Mouse (Mus musculus): ENCODE data around the gene Pld5. TPM values are rescaled to one million over a fixed set of nuclear protein-coding genes. Genes with fewer than 3 reads are reported as not detected.

Gene Pld5
- polyA plus RNA-seq, 1 experiment from 2014 or later = 0.49 TPM

DNA sequence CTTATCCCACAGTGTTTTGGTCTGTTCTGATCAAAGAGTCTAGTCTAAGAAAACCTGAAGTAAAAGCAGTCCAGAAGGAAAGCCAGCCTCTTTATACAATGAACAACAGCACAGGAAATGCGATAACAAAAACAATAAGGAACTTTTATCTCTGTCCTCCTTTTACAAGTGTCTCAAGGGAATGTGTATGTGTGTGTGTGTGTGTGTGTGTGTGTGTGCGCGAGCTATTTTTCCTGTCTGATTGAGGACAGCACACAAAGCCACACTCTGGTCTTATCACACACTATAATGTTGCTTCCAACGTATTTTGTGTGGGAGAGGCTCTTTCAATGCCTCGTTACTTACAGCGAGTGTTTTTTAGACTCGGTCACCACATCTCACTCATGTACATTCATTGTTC lies 196.7 kb downstream of the Pld5 start:
- H3K27me3 ChIP-seq = no peaks in the 10 kb centered on the region
- H3K9ac ChIP-seq = no peak overlapping the region
- no peak for ATAC-seq (ENCODE audit: insufficient number of reproducible peaks, insufficient read depth, low FRiP score, low TSS enrichment, low read depth)
- peaks cover 9% of the 10 kb centered on the region for H3K4me1 ChIP-seq
- no peak overlapping the region for H3K27ac ChIP-seq
- H3K4me2 ChIP-seq = no peak overlapping the region
- 88% methylated on average over 7 of the region's 7 CpGs for WGBS
- H3K36me3 ChIP-seq = no peaks in the 10 kb centered on the region
- no peaks in the 10 kb centered on the region for H3K9me3 ChIP-seq
- H3K4me3 ChIP-seq = no peak overlapping the region

DNA sequence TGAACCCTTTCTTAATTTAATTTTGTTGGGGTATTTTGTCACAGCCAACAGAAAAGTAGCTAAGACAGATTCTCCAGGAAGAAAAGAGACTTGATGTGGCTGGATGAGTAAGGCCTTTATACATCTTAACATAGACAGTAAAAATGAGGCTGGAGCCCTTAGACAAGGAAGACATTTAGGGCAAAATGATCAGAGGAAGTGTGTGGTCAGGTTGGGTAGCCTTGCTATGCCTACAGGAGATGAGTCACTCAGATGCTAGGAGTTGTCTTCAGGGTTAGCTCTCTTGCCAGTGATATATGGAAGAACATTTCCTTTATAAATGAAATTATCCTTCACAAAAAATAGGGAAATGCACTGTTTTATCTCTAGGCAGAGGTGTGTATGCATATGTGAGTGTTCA lies 198.3 kb downstream of the Pld5 start:
- Histone ChIP-seq H3K4me1 (0 out of 2 replicates have a peak, but pooled peaks cover 1% of the 10 kb centered on the region), H3K36me3 (no peaks in the 10 kb centered on the region), H3K27ac (no peak overlapping the region), H3K9ac (no peak overlapping the region), H3K4me3 (no peak overlapping the region), H3K4me2 (no peak overlapping the region), H3K9me3 (no peaks in the 10 kb centered on the region), H3K27me3 (no peaks in the 10 kb centered on the region)
- no peak for ATAC-seq (ENCODE audit: insufficient number of reproducible peaks, insufficient read depth, low FRiP score, low TSS enrichment, low read depth)

DNA sequence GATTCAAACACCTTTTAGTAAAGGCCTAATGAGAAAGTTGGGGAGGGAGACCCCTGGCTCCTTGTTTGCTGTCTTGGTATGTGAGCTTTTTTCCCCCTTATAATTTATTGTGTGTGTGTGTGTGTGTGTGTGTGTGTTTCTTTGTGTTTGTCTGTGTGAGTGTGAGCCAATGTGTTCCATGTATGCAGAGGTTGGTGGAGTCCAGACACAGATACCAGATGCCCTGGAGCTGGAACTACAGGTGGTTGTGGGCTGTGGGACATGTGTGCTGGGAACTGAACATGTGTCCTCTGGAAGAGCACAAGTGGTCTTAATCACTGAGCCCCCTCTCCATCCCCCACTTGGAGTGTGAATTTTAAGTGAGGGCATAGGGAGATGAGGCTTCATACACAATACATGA lies 199.3 kb downstream of the Pld5 start:
- ATAC-seq (ENCODE audit: insufficient number of reproducible peaks, insufficient read depth, low FRiP score, low TSS enrichment, low read depth) = no peak

DNA sequence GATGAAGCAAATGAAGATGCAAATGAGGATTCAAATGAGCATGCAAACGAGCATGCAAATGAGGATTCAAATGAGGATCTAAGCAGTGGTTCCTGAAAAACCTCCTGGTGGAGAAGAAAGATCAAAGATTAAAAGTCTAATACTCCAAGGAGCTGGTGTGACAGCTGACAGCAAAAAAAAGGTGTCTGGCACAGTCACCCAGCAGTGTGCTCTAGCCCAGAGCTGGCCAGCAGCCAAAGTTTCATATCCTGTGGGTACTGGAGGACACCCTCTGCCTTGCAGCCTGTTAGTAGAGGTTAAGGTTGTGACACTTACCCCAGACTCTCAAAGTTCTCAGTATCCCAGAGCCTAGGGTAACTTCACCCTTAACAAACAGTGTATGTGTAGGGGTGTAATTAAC lies 199.7 kb downstream of the Pld5 start:
- 69% methylated on average over 1 of the region's 1 CpGs for WGBS
- Histone ChIP-seq H3K4me2 (no peak overlapping the region), H3K27ac (no peak overlapping the region), H3K4me1 (no peaks in the 10 kb centered on the region), H3K27me3 (no peaks in the 10 kb centered on the region), H3K36me3 (no peaks in the 10 kb centered on the region), H3K9me3 (no peaks in the 10 kb centered on the region), H3K9ac (no peak overlapping the region), H3K4me3 (no peak overlapping the region)
- no peak for ATAC-seq (ENCODE audit: insufficient number of reproducible peaks, insufficient read depth, low FRiP score, low TSS enrichment, low read depth)

More for the DNA sequence above, 199.3 kb downstream of the Pld5 start:
- no peaks in the 10 kb centered on the region for H3K4me1 ChIP-seq
- H3K4me2 ChIP-seq = no peak overlapping the region
- H3K9me3 ChIP-seq = no peaks in the 10 kb centered on the region
- no peak overlapping the region for H3K27ac ChIP-seq
- H3K27me3 ChIP-seq = no peaks in the 10 kb centered on the region
- H3K9ac ChIP-seq = no peak overlapping the region
- no peak overlapping the region for H3K4me3 ChIP-seq
- H3K36me3 ChIP-seq = no peaks in the 10 kb centered on the region

DNA sequence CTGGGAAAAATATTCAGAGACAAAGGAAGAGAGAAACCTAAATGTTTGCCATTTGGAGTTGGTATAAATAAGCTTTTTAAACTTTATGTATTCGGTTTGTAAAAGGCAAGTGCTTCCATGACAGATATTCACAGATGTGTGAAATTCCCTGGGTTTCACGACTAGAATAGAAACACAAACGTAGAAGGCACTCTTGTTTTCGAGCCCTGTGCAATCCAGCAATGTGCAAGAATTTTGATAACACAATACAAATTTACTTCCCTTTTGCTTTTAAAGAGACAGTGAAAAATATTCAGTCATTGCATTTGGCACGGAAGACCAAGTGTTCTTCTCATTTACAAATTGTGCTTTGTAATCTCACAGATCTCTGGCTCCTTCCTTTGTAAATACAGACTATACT lies 200.6 kb downstream of the Pld5 start:
- WGBS = 61% methylated on average over 5 of the region's 5 CpGs
- Histone ChIP-seq H3K27me3 (no peaks in the 10 kb centered on the region), H3K4me2 (no peak overlapping the region), H3K36me3 (no peaks in the 10 kb centered on the region), H3K9ac (no peak overlapping the region), H3K9me3 (no peaks in the 10 kb centered on the region), H3K4me3 (no peak overlapping the region), H3K27ac (no peak overlapping the region), H3K4me1 (no peaks in the 10 kb centered on the region)
- ATAC-seq (ENCODE audit: insufficient number of reproducible peaks, insufficient read depth, low FRiP score, low TSS enrichment, low read depth) = no peak

DNA sequence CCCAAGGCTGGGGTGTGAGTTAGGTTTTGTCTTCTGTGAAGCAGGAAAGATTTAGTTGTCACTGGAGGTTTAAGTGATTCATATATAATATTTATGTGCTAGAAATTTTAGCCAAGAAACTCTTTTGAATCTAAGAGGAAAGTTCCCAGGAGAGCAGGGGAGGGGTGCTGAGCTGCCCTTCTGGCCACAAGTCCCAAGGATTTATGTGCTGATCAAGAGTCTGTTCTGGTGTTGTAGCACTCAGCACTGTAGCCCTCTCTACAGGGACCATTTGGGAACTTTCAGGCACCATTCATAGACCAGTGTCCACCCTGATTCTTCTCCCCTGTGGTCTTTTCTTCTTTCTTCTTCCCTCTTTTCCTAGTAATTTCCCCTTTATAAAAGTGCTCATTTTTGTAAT lies 209.8 kb downstream of the Pld5 start:
- no peak for ATAC-seq (ENCODE audit: insufficient number of reproducible peaks, insufficient read depth, low FRiP score, low TSS enrichment, low read depth)
- Histone ChIP-seq H3K9ac (no peak overlapping the region), H3K27ac (no peak overlapping the region)

DNA sequence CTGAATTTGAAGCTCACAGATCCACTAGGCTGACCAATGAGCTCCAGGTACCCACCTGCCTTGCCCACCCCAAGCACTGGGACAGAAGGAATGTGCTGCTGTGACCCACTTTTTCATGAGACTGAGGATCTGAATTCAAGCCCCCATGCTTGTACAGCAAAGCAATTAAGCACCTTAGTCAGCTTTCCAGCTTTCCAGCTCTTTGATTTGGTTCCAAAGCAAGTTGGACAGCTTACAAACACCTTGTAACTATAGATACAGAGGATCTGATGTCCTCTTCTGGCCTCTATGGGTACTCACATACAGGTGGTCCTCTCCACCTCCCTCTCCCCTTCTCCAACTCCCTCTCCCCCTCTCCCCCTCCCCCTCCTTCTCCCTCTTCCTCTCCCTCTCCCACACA lies 210.6 kb downstream of the Pld5 start:
- Histone ChIP-seq H3K27ac (no peak overlapping the region), H3K9ac (no peak overlapping the region), H3K4me3 (no peak overlapping the region), H3K4me2 (no peak overlapping the region), H3K27me3 (no peaks in the 10 kb centered on the region), H3K9me3 (no peaks in the 10 kb centered on the region), H3K36me3 (no peaks in the 10 kb centered on the region), H3K4me1 (no peaks in the 10 kb centered on the region)
- no peak for ATAC-seq (ENCODE audit: insufficient number of reproducible peaks, insufficient read depth, low FRiP score, low TSS enrichment, low read depth)

More for the DNA sequence above, 209.8 kb downstream of the Pld5 start:
- Histone ChIP-seq H3K4me3 (no peak overlapping the region), H3K4me1 (no peaks in the 10 kb centered on the region), H3K36me3 (no peaks in the 10 kb centered on the region), H3K27me3 (no peaks in the 10 kb centered on the region), H3K4me2 (no peak overlapping the region), H3K9me3 (no peaks in the 10 kb centered on the region)

DNA sequence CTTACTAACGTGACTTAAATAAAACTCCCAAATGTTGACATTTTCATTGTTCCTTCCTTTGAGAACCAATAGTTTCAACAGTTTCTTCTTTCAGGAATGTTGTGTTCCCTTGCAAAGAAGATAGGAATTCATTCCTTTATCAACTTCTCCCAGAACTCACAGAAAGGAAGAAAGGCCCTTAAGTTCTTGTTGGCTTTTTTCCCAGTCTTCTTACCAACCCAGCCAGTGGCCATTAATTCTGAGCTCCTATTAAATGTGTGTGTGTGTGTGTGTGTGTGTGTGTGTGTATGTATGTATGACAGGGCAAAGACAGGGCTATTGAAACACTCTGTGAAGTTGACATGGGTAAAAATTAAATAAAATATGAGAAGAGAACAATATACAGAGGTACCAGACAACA lies 221.5 kb downstream of the Pld5 start:
- no peak for ATAC-seq (ENCODE audit: insufficient number of reproducible peaks, insufficient read depth, low FRiP score, low TSS enrichment, low read depth)
- H3K4me2 ChIP-seq = no peak overlapping the region
- no peak overlapping the region for H3K9ac ChIP-seq
- H3K9me3 ChIP-seq = no peaks in the 10 kb centered on the region
- H3K27ac ChIP-seq = no peak overlapping the region
- H3K4me3 ChIP-seq = no peak overlapping the region
- 55% methylated on average over 1 of the region's 1 CpGs for WGBS
- no peaks in the 10 kb centered on the region for H3K36me3 ChIP-seq
- no peaks in the 10 kb centered on the region for H3K4me1 ChIP-seq
- H3K27me3 ChIP-seq = no peaks in the 10 kb centered on the region

DNA sequence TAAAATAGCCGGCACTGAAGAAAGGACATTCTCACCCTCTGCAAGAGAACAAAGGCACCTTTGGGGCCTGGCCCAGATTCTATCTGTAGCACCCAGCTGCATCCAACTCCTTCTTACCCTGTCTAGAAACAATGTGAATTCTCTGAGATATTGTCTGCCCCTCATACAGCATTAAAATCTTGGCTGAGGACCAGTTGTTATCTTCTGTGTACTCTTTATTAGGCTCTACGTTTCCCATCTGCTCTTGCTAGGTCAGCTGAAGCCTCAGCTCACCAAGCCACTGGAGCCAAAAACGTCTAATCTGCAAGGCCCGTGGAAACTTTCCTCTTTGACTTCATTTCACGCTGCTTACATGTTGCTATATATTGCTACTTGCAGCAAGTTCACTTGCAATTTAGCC lies 228.1 kb downstream of the Pld5 start:
- Histone ChIP-seq H3K9ac (no peak overlapping the region), H3K36me3 (no peaks in the 10 kb centered on the region), H3K27me3 (no peaks in the 10 kb centered on the region), H3K9me3 (no peaks in the 10 kb centered on the region), H3K4me3 (no peak overlapping the region), H3K4me1 (no peaks in the 10 kb centered on the region), H3K4me2 (no peak overlapping the region), H3K27ac (no peak overlapping the region)
- whole genome bisulfite sequencing = 76% methylated on average over 5 of the region's 5 CpGs
- ATAC-seq (ENCODE audit: insufficient number of reproducible peaks, insufficient read depth, low FRiP score, low TSS enrichment, low read depth) = no peak

DNA sequence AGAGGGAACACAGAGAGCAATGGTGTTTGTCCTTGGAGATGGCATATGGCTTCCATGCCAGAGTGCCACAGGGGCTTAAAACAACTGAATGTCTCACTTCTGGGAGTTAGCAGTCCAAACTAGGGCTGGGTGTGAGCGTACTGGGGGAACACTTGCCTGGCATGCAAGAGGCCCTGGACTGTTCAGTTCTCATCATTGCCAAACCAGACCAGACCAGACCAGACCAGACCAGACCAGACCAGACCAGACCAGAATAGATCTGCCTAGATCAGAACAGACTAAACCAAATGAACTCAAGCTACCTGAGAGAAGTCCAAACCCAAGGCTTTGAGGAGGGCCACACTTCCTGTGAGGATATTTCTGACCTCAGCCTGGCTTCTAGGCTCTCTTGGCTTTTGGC lies 228.7 kb downstream of the Pld5 start:
- H3K27me3 ChIP-seq = no peaks in the 10 kb centered on the region
- no peak overlapping the region for H3K27ac ChIP-seq
- no peaks in the 10 kb centered on the region for H3K4me1 ChIP-seq
- no peak overlapping the region for H3K4me2 ChIP-seq
- no peak overlapping the region for H3K4me3 ChIP-seq
- H3K9ac ChIP-seq = no peak overlapping the region
- no peak for ATAC-seq (ENCODE audit: insufficient number of reproducible peaks, insufficient read depth, low FRiP score, low TSS enrichment, low read depth)
- H3K9me3 ChIP-seq = no peaks in the 10 kb centered on the region
- 83% methylated on average over 1 of the region's 1 CpGs for WGBS
- H3K36me3 ChIP-seq = no peaks in the 10 kb centered on the region

DNA sequence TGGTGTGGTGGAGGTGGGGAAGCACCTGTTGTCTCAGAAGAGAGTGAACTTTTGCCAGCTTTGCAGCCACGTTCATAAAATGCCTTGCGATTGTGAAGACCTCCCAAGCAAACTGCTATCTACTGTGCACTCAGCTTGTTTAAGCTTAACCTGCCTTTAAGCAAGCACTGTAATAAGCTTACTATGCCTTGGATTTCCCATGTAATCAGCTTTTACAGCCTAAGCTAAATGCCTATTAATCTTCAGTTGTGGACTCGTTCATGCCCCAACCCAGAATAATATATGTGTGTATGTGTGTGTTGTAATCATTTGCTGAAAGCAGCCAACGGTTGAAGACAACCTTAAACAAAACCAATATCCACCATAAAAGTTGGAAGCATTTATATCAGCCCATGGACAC lies 232.1 kb downstream of the Pld5 start:
- H3K27me3 ChIP-seq = no peaks in the 10 kb centered on the region
- no peak overlapping the region for H3K9ac ChIP-seq
- no peaks in the 10 kb centered on the region for H3K36me3 ChIP-seq
- 82% methylated on average over 4 of the region's 4 CpGs for WGBS
- ATAC-seq (ENCODE audit: insufficient number of reproducible peaks, insufficient read depth, low FRiP score, low TSS enrichment, low read depth) = no peak
- H3K4me2 ChIP-seq = no peak overlapping the region
- H3K27ac ChIP-seq = no peak overlapping the region
- H3K4me1 ChIP-seq = no peaks in the 10 kb centered on the region
- no peak overlapping the region for H3K4me3 ChIP-seq
- H3K9me3 ChIP-seq = no peaks in the 10 kb centered on the region

DNA sequence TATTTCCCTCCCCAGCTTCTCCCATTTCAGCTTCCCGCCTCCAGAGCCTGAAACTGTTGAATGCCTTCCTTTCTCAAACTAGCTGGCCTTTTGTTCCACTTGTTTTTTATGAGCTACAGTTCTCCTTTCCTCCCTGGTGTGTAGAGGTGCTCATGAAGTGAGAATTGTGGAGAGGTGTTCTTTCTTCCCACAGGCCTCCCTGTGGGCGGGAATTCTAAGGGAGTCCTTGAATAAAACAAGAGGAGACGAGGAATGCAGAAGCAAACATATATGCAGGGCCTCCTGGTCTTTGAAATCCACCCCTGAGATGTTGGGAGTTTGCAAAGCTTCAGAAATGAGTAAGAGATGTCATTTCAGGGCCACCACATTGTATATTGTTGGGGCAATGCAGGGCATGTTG lies 235.2 kb downstream of the Pld5 start:
- no peak overlapping the region for H3K4me2 ChIP-seq
- no peaks in the 10 kb centered on the region for H3K27me3 ChIP-seq
- 62% methylated on average over 3 of the region's 3 CpGs for WGBS

DNA sequence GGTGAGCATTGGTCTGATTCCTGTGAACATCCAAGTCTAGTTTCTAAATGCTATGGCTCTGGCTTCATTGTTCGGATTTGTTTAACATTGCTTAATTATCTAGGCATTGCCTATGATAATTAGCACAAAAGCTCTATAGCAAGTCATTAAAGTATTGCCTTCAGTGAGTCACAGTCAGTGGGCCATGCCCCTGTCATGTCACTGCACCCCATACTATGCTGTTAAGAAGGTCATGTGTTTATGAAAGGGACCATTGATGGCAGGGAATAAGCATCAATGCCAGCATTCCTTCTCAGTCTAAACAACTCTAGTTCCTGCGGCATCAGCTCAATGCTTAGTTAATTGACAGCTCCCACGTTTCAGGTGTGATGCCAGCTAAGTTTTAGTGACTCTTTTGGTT lies 239.1 kb downstream of the Pld5 start:
- WGBS = 60% methylated on average over 3 of the region's 3 CpGs
- no peak overlapping the region for H3K27ac ChIP-seq
- H3K9ac ChIP-seq = no peak overlapping the region
- no peak overlapping the region for H3K4me3 ChIP-seq
- H3K9me3 ChIP-seq = no peaks in the 10 kb centered on the region
- H3K27me3 ChIP-seq = no peaks in the 10 kb centered on the region
- H3K4me1 ChIP-seq = no peaks in the 10 kb centered on the region
- no peaks in the 10 kb centered on the region for H3K36me3 ChIP-seq
- no peak overlapping the region for H3K4me2 ChIP-seq
- no peak for ATAC-seq (ENCODE audit: insufficient number of reproducible peaks, insufficient read depth, low FRiP score, low TSS enrichment, low read depth)

More for the DNA sequence above, 235.2 kb downstream of the Pld5 start:
- Histone ChIP-seq H3K4me1 (no peaks in the 10 kb centered on the region), H3K4me3 (no peak overlapping the region), H3K36me3 (no peaks in the 10 kb centered on the region), H3K9ac (no peak overlapping the region), H3K27ac (no peak overlapping the region), H3K9me3 (no peaks in the 10 kb centered on the region)
- ATAC-seq (ENCODE audit: insufficient number of reproducible peaks, insufficient read depth, low FRiP score, low TSS enrichment, low read depth) = no peak

Measured in embryonic facial prominence, embryonic 13.5 days (tissue).